Mouse (Mus musculus): ENCODE data around the gene Slc4a11. TPM values are rescaled to one million over a fixed set of nuclear protein-coding genes. Genes with fewer than 3 reads are reported as not detected.

The Slc4a11 gene
- total RNA-seq (2021): under 1 TPM; 0.33 to 0.36 TPM

- intact Hi-C loops (cut with DNase I): no loop called here
- peak; percentile 52 for DNase-seq
Observed at GRCm38 (mm10) chr2:130697153-130697810, at the start of gene Slc4a11. Slc4a11 (minus strand) TSS chr2:130697519.

- no peak for DNase-seq
- intact Hi-C loops (cut with DNase I): no loop called here
Observed at GRCm38 (mm10) chr2:130743576-130743975, 46.3 kb upstream of the Slc4a11 start.

GRCm38 (mm10) chr2:130740096-130740495 lies 42.8 kb upstream of the Slc4a11 start:
- intact Hi-C loops (cut with DNase I): no loop called here
- DNase-seq: no peak

GRCm38 (mm10) chr2:130738019-130738418 lies 40.7 kb upstream of the Slc4a11 start:
- intact Hi-C loops (cut with DNase I): no loop called here
- DNase-seq: no peak

GRCm38 (mm10) chr2:130735281-130735680 lies 38.0 kb upstream of the Slc4a11 start:
- DNase-seq: no peak
- intact Hi-C loops (cut with DNase I): no loop called here

GRCm38 (mm10) chr2:130733444-130733843 lies 36.1 kb upstream of the Slc4a11 start:
- DNase-seq: no peak
- intact Hi-C loops (cut with DNase I): loop anchor here (2.0 kb wide), 1 partner anchor 371 kb away; no protein-coding TSS in a partner anchor

GRCm38 (mm10) chr2:130731855-130732254 lies 34.5 kb upstream of the Slc4a11 start:
- intact Hi-C loops (cut with DNase I): loop anchor here (2.0 kb wide), 1 partner anchor 373 kb away; no protein-coding TSS in a partner anchor
- DNase-seq: no peak

- DNase-seq: no peak
- intact Hi-C loops (cut with DNase I): no loop called here
Observed at GRCm38 (mm10) chr2:130730746-130731145, 33.4 kb upstream of the Slc4a11 start.

GRCm38 (mm10) chr2:130728906-130729585 lies 31.7 kb upstream of the Slc4a11 start:
- intact Hi-C loops (cut with DNase I): no loop called here
- DNase-seq: no peak

- no peak for DNase-seq
- intact Hi-C loops (cut with DNase I): no loop called here
Observed at GRCm38 (mm10) chr2:130727752-130728151, 30.4 kb upstream of the Slc4a11 start.

GRCm38 (mm10) chr2:130724369-130724768 lies 27.1 kb upstream of the Slc4a11 start:
- intact Hi-C loops (cut with DNase I): no loop called here
- no peak for DNase-seq

- DNase-seq: no peak
- intact Hi-C loops (cut with DNase I): no loop called here
Observed at GRCm38 (mm10) chr2:130717951-130718350, 20.6 kb upstream of the Slc4a11 start.

GRCm38 (mm10) chr2:130707057-130707456 lies 9.7 kb upstream of the Slc4a11 start:
- no peak for DNase-seq
- intact Hi-C loops (cut with DNase I): no loop called here

GRCm38 (mm10) chr2:130706602-130707001 lies 9.3 kb upstream of the Slc4a11 start:
- no peak for DNase-seq
- intact Hi-C loops (cut with DNase I): no loop called here

GRCm38 (mm10) chr2:130705178-130705577 lies 7.9 kb upstream of the Slc4a11 start:
- DNase-seq: no peak
- intact Hi-C loops (cut with DNase I): no loop called here

- intact Hi-C loops (cut with DNase I): no loop called here
- no peak for DNase-seq
Observed at GRCm38 (mm10) chr2:130704040-130705001, 7.0 kb upstream of the Slc4a11 start.

- intact Hi-C loops (cut with DNase I): no loop called here
- DNase-seq: no peak
Observed at GRCm38 (mm10) chr2:130697821-130698266, 525 bp upstream of the Slc4a11 start.

- intact Hi-C loops (cut with DNase I): no loop called here
- peak in 1 of 2 experiments; percentile 6 for DNase-seq
Observed at GRCm38 (mm10) chr2:130696700-130697152, 593 bp downstream of the Slc4a11 start.

- DNase-seq: no peak
- intact Hi-C loops (cut with DNase I): no loop called here
Observed at GRCm38 (mm10) chr2:130693563-130693962, 3.8 kb downstream of the Slc4a11 start.

- intact Hi-C loops (cut with DNase I): no loop called here
- DNase-seq: no peak
Observed at GRCm38 (mm10) chr2:130689011-130689410, 8.3 kb downstream of the Slc4a11 start.

GRCm38 (mm10) chr2:130685426-130685825 lies 11.9 kb downstream of the Slc4a11 start:
- no peak for DNase-seq
- intact Hi-C loops (cut with DNase I): no loop called here
